Mouse (Mus musculus) limb, embryonic 12.5 days (tissue): Measurements from ENCODE around the gene Phf21a. TPM values are rescaled to one million over a fixed set of nuclear protein-coding genes. Genes with fewer than 3 reads are reported as not detected.

Source experiments
- ATAC-seq: fragments of 200-750 bp; cut with Nextera tagmentation; 2 replicates; pipeline ENCODE4 v1.8.0; 2017; ENCODE audit warnings: low read depth, moderate TSS enrichment; ENCODE audit not compliant: insufficient number of reproducible peaks, insufficient read depth, low FRiP score, low TSS enrichment
- H3K27ac ChIP-seq: fragments of 300-500 bp; sonication (generic); 2 replicates; pipeline ENCODE4 v1.5.1; 2016; ENCODE audit warnings: mild to moderate bottlenecking, moderate library complexity
- H3K27me3 ChIP-seq: fragments of 300-500 bp; sonication (generic); 2 replicates; pipeline ENCODE4 v1.6.1; 2016; ENCODE audit warnings: mild to moderate bottlenecking, moderate library complexity
- H3K36me3 ChIP-seq: fragments of 300-500 bp; sonication (generic); 2 replicates; pipeline ENCODE4 v1.6.1; 2016; ENCODE audit warnings: mild to moderate bottlenecking, moderate library complexity
- H3K4me1 ChIP-seq: fragments of 300-500 bp; sonication (generic); replicated peaks from 2 replicates; pipeline ENCODE4 v1.6.1; 2016
- H3K4me2 ChIP-seq: fragments of 300-500 bp; sonication (generic); 2 replicates; pipeline ENCODE4 v1.6.1; 2016; ENCODE audit warnings: mild to moderate bottlenecking, moderate library complexity
- H3K4me3 ChIP-seq: fragments of 300-500 bp; sonication (generic); replicated peaks from 2 replicates; pipeline ENCODE4 v1.5.1; 2016; ENCODE audit warnings: mild to moderate bottlenecking
- H3K9ac ChIP-seq: fragments of 300-500 bp; sonication (generic); replicated peaks from 2 replicates; pipeline ENCODE4 v1.6.1; 2016; ENCODE audit warnings: mild to moderate bottlenecking, moderate library complexity
- H3K9me3 ChIP-seq: fragments of 300-500 bp; sonication (generic); 2 replicates; pipeline ENCODE4 v1.6.1; 2016; ENCODE audit warnings: mild to moderate bottlenecking, moderate library complexity
- WGBS: fragments of 180-500 bp; shearing (Covaris S2); methylation state at CpG from one replicate; pipeline ENCODE4 v1.1.7; 2016; 5-methylcytosine and 5-hydroxymethylcytosine counted together
- polyA plus RNA-seq: library from polyadenylated mRNA; unstranded; fragments of >200 nt; fragmentation: Nextera tagmentation; extraction: Ambion mirVana; gene quantifications from 2 replicates; pipeline ENCODE4 v1.2.1, GENCODE M21; 2016

Phf21a gene
- polyA plus RNA-seq, 1 experiment from 2014 or later = 34.2 TPM

- 83% methylated on average over 22 of the region's 22 CpGs for WGBS
- Histone ChIP-seq H3K9me3 (no peaks in the 10 kb centered on the region), H3K27me3 (no peaks in the 10 kb centered on the region), H3K27ac (no peak overlapping the region), H3K4me3 (no peak overlapping the region), H3K9ac (no peak overlapping the region), H3K4me1 (peaks cover 19% of the 10 kb centered on the region), H3K4me2 (no peak overlapping the region), H3K36me3 (peaks cover 68% of the 10 kb centered on the region)
- no peak for ATAC-seq
Observed at GRCm38 (mm10) chr2:92385113-92386051, 292.5 kb downstream of the Phf21a start.

- Histone ChIP-seq H3K27ac (no peak overlapping the region), H3K4me2 (no peak overlapping the region), H3K9ac (no peak overlapping the region), H3K27me3 (no peaks in the 10 kb centered on the region), H3K4me3 (no peak overlapping the region), H3K9me3 (no peaks in the 10 kb centered on the region), H3K36me3 (peaks cover 51% of the 10 kb centered on the region), H3K4me1 (peaks cover 35% of the 10 kb centered on the region)
- WGBS = 87% methylated on average over 30 of the region's 30 CpGs
- no peak for ATAC-seq
Observed at GRCm38 (mm10) chr2:92386821-92387570, 294.1 kb downstream of the Phf21a start.

DNA sequence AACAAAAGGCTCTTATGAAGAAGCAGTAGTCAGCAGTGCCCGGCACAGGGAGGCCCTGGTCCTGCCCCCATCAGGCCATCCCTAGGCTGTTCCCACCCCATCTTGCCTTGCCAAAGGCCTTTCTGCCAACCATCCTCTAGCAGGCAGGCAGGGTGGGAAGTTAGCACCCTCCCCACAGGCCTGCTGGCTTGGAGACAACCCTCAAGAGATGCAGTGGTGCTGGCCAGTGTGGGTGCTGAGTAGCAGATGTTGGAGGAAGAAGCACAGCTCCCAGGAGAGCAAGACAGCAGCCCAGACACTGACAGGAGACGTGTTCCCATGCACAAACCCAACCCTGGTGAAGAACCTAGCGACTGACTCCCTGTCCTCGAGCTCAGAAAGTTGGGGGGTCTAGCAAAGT, 294.7 kb downstream of the Phf21a start:
- no peak overlapping the region for H3K4me3 ChIP-seq
- H3K4me1 ChIP-seq = peaks cover 42% of the 10 kb centered on the region
- ATAC-seq = no peak
- H3K9me3 ChIP-seq = no peaks in the 10 kb centered on the region
- no peaks in the 10 kb centered on the region for H3K27me3 ChIP-seq
- peaks cover 45% of the 10 kb centered on the region for H3K36me3 ChIP-seq
- H3K4me2 ChIP-seq = no peak overlapping the region
- H3K27ac ChIP-seq = no peak overlapping the region
- 90% methylated on average over 4 of the region's 4 CpGs for WGBS
- H3K9ac ChIP-seq = no peak overlapping the region

- no peak for ATAC-seq
- Histone ChIP-seq H3K4me2 (peak overlapping the region; percentile 89), H3K4me1 (peaks cover 46% of the 10 kb centered on the region), H3K27me3 (no peaks in the 10 kb centered on the region), H3K27ac (no peak overlapping the region), H3K9me3 (no peaks in the 10 kb centered on the region), H3K36me3 (peaks cover 40% of the 10 kb centered on the region), H3K4me3 (peak overlapping the region; percentile 66), H3K9ac (peak overlapping the region; percentile 69)
- 69% methylated on average over 3 of the region's 3 CpGs for WGBS
Observed at GRCm38 (mm10) chr2:92388081-92388517, 295.2 kb downstream of the Phf21a start.

- Histone ChIP-seq H3K9me3 (no peaks in the 10 kb centered on the region), H3K4me3 (peak overlapping the region; percentile 66), H3K4me2 (peak overlapping the region; percentile 89), H3K9ac (peak overlapping the region; percentile 69), H3K36me3 (peaks cover 31% of the 10 kb centered on the region), H3K27ac (peak overlapping the region; percentile 78), H3K4me1 (peaks cover 49% of the 10 kb centered on the region), H3K27me3 (no peaks in the 10 kb centered on the region)
- peak; percentile 88 for ATAC-seq
- under 1% methylated on average over 61 of the region's 62 CpGs for WGBS
Observed at GRCm38 (mm10) chr2:92388891-92389641, 296.1 kb downstream of the Phf21a start.

DNA sequence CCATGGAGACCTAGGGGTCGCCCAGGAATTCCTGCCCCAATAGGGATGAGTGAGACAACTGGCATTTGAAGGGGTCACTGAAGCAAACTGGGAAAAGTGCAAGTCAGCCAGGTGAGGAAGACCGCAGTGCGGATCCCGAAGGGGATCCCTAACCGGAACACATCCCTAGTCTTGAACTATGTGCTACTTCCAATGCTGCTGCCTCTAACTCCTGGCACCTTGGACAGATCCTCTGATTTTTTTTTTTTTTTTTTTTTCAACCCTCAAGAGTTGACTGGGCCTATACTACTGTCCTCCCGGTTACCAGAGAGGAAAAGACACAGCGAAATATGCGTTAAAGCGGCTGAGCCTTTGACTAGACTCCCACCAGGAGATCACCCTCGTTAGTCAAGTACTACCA, 296.7 kb downstream of the Phf21a start:
- Histone ChIP-seq H3K27ac (peak overlapping the region; percentile 78), H3K4me1 (peaks cover 49% of the 10 kb centered on the region), H3K36me3 (peaks cover 25% of the 10 kb centered on the region), H3K9ac (no peak overlapping the region), H3K4me3 (peak overlapping the region; percentile 66), H3K9me3 (no peaks in the 10 kb centered on the region), H3K27me3 (no peaks in the 10 kb centered on the region), H3K4me2 (peak overlapping the region; percentile 89)
- 5% methylated on average over 10 of the region's 10 CpGs for WGBS
- ATAC-seq = no peak; the same call in 1 of the 2 replicates

GRCm38 (mm10) chr2:92390206-92390930, 297.5 kb downstream of the Phf21a start:
- Histone ChIP-seq H3K4me2 (no peak overlapping the region), H3K36me3 (peaks cover 18% of the 10 kb centered on the region), H3K27ac (no peak overlapping the region), H3K4me3 (no peak overlapping the region), H3K9me3 (no peaks in the 10 kb centered on the region), H3K4me1 (peaks cover 49% of the 10 kb centered on the region), H3K9ac (no peak overlapping the region), H3K27me3 (no peaks in the 10 kb centered on the region)
- ATAC-seq = no peak
- 88% methylated on average over 6 of the region's 6 CpGs for WGBS

DNA sequence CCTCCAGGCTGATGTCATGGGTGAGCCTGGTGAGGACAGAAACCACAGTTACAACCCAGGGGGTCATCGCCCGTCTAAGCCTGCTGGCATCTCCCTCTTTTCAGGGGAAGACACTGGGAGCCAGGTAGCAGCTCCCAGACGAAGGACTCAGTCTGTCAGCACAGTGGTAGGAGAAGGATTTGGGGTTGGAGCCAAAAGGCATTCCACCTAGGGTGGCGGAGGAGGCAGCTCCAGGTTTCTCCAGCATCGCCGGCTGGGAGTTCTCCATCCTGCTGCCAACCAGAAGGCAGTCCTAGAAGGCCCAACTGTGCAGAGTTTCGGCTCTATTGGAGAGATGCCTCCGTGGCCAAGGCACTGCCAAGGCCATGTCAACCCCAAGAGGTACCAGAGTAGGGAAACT, 298.2 kb downstream of the Phf21a start:
- Histone ChIP-seq H3K4me2 (peak overlapping the region; percentile 83), H3K9me3 (no peaks in the 10 kb centered on the region), H3K27ac (no peak overlapping the region), H3K4me3 (peak overlapping the region; percentile 44; the same call in 1 of the 2 replicates), H3K9ac (0 out of 2 replicates have a peak overlapping the region, but pooled peaks have one; percentile 18), H3K36me3 (peaks cover 10% of the 10 kb centered on the region), H3K27me3 (no peaks in the 10 kb centered on the region), H3K4me1 (peaks cover 49% of the 10 kb centered on the region)
- ATAC-seq = no peak
- 89% methylated on average over 8 of the region's 8 CpGs for WGBS

GRCm38 (mm10) chr2:92391703-92392317, 298.9 kb downstream of the Phf21a start:
- H3K4me3 ChIP-seq = peak overlapping the region; percentile 44
- peak overlapping the region; percentile 83 for H3K4me2 ChIP-seq
- 22% methylated on average over 11 of the region's 11 CpGs for WGBS
- H3K9me3 ChIP-seq = no peaks in the 10 kb centered on the region
- peaks cover 49% of the 10 kb centered on the region for H3K4me1 ChIP-seq
- no peaks in the 10 kb centered on the region; the same call in 1 of the 2 replicates for H3K27me3 ChIP-seq
- peak overlapping the region; percentile 90 for H3K27ac ChIP-seq
- no peak for ATAC-seq
- peaks cover 3% of the 10 kb centered on the region for H3K36me3 ChIP-seq
- H3K9ac ChIP-seq = peak overlapping the region; percentile 68
